Mouse (Mus musculus) heart, embryonic 12.5 days (tissue): ENCODE measurements at regions not wholly inside any gene's neighbourhood (a gene's known extent, or its start where the extent isn't known, plus 50 kb on each side); places are given as distances from the start of the nearest gene placed in this dataset.
A peak's percentile ranks its signal among the peaks of the same experiment; 100 is the strongest.

Experiments
- ATAC-seq: fragments of 200-750 bp; cut with Nextera tagmentation; 2 replicates; pipeline ENCODE4 v1.8.0; 2017; ENCODE audit warnings: moderate TSS enrichment, moderate library complexity; ENCODE audit not compliant: insufficient number of reproducible peaks, low FRiP score
- H3K27ac ChIP-seq: fragments of 300-500 bp; sonication (generic); 2 replicates; pipeline ENCODE4 v1.5.1; 2016; ENCODE audit warnings: mild to moderate bottlenecking, moderate library complexity; ENCODE audit not compliant: poor library complexity, severe bottlenecking
- H3K27me3 ChIP-seq: fragments of 300-500 bp; sonication (generic); replicated peaks from 2 replicates; pipeline ENCODE4 v1.6.1; 2016; ENCODE audit warnings: mild to moderate bottlenecking, moderate library complexity
- H3K36me3 ChIP-seq: fragments of 300-500 bp; sonication (generic); 2 replicates; pipeline ENCODE4 v1.6.1; 2016; ENCODE audit warnings: mild to moderate bottlenecking, moderate library complexity
- H3K4me1 ChIP-seq: fragments of 300-500 bp; sonication (generic); replicated peaks from 2 replicates; pipeline ENCODE4 v1.6.1; 2016; ENCODE audit warnings: mild to moderate bottlenecking
- H3K4me2 ChIP-seq: fragments of 300-500 bp; sonication (generic); 2 replicates; pipeline ENCODE4 v1.6.1; 2016; ENCODE audit warnings: mild to moderate bottlenecking, moderate library complexity
- H3K4me3 ChIP-seq: fragments of 300-500 bp; sonication (generic); 2 replicates; pipeline ENCODE4 v1.5.1; 2016; ENCODE audit warnings: mild to moderate bottlenecking
- H3K9ac ChIP-seq: fragments of 300-500 bp; sonication (generic); 2 replicates; pipeline ENCODE4 v1.6.1; 2016; ENCODE audit warnings: mild to moderate bottlenecking, moderate library complexity
- H3K9me3 ChIP-seq: fragments of 300-500 bp; sonication (generic); replicated peaks from 2 replicates; pipeline ENCODE4 v1.6.1; 2016; ENCODE audit warnings: mild to moderate bottlenecking, moderate library complexity
- WGBS: fragments of 180-500 bp; shearing (Covaris S2); methylation state at CpG from one replicate; pipeline ENCODE4 v1.1.7; 2016; 5-methylcytosine and 5-hydroxymethylcytosine counted together

GRCm38 (mm10) chr17:83960158-83960557, 112.4 kb upstream of the Haao start:
- Histone ChIP-seq H3K4me2 (no peak overlapping the region), H3K4me1 (peaks cover 82% of the 10 kb centered on the region), H3K27ac (no peak overlapping the region), H3K4me3 (no peak overlapping the region), H3K9ac (no peak overlapping the region), H3K27me3 (no peaks in the 10 kb centered on the region), H3K9me3 (no peaks in the 10 kb centered on the region), H3K36me3 (no peaks in the 10 kb centered on the region)
- WGBS = 16% methylated on average over 3 of the region's 3 CpGs
- ATAC-seq = no peak

GRCm38 (mm10) chr17:83959159-83959848, 111.5 kb upstream of the Haao start:
- H3K4me3 ChIP-seq = no peak overlapping the region
- peaks cover 82% of the 10 kb centered on the region for H3K4me1 ChIP-seq
- no peaks in the 10 kb centered on the region for H3K27me3 ChIP-seq
- H3K9ac ChIP-seq = no peak overlapping the region
- 36% methylated on average over 9 of the region's 9 CpGs for WGBS
- H3K36me3 ChIP-seq = no peaks in the 10 kb centered on the region
- H3K4me2 ChIP-seq = no peak overlapping the region
- H3K9me3 ChIP-seq = no peaks in the 10 kb centered on the region
- H3K27ac ChIP-seq = no peak overlapping the region
- ATAC-seq = no peak

GRCm38 (mm10) chr17:83958706-83959105, 110.9 kb upstream of the Haao start:
- Histone ChIP-seq H3K4me1 (peaks cover 82% of the 10 kb centered on the region), H3K4me3 (no peak overlapping the region), H3K27me3 (no peaks in the 10 kb centered on the region), H3K9me3 (no peaks in the 10 kb centered on the region), H3K4me2 (no peak overlapping the region), H3K9ac (no peak overlapping the region), H3K27ac (no peak overlapping the region), H3K36me3 (no peaks in the 10 kb centered on the region)
- ATAC-seq = no peak
- WGBS = 68% methylated on average over 3 of the region's 3 CpGs

- no peak for ATAC-seq
- Histone ChIP-seq H3K27ac (no peak overlapping the region), H3K9ac (0 out of 2 replicates have a peak overlapping the region, but pooled peaks have one; percentile 16), H3K4me2 (no peak overlapping the region), H3K36me3 (no peaks in the 10 kb centered on the region), H3K9me3 (no peaks in the 10 kb centered on the region), H3K27me3 (no peaks in the 10 kb centered on the region), H3K4me1 (peaks cover 81% of the 10 kb centered on the region), H3K4me3 (no peak overlapping the region)
- 48% methylated on average over 12 of the region's 12 CpGs for WGBS
Measured at GRCm38 (mm10) chr17:83957661-83958540, 110.1 kb upstream of the Haao start.

GRCm38 (mm10) chr17:83956821-83957565, 109.2 kb upstream of the Haao start:
- no peak overlapping the region for H3K4me2 ChIP-seq
- peak overlapping the region; percentile 26; the same call in 1 of the 2 replicates for H3K27ac ChIP-seq
- no peaks in the 10 kb centered on the region for H3K27me3 ChIP-seq
- H3K4me3 ChIP-seq = no peak overlapping the region
- 28% methylated on average over 12 of the region's 12 CpGs for WGBS
- peaks cover 79% of the 10 kb centered on the region for H3K4me1 ChIP-seq
- H3K9ac ChIP-seq = no peak overlapping the region
- no peaks in the 10 kb centered on the region for H3K9me3 ChIP-seq
- H3K36me3 ChIP-seq = no peaks in the 10 kb centered on the region
- no peak for ATAC-seq

GRCm38 (mm10) chr17:83955978-83956377, 108.2 kb upstream of the Haao start:
- H3K27ac ChIP-seq = no peak overlapping the region
- no peak overlapping the region for H3K9ac ChIP-seq
- no peaks in the 10 kb centered on the region for H3K9me3 ChIP-seq
- no peak overlapping the region for H3K4me3 ChIP-seq
- H3K27me3 ChIP-seq = no peaks in the 10 kb centered on the region
- H3K4me1 ChIP-seq = peaks cover 74% of the 10 kb centered on the region
- 64% methylated on average over 5 of the region's 5 CpGs for WGBS
- no peak for ATAC-seq
- no peaks in the 10 kb centered on the region for H3K36me3 ChIP-seq
- no peak overlapping the region for H3K4me2 ChIP-seq

GRCm38 (mm10) chr17:83955058-83955697, 107.4 kb upstream of the Haao start:
- no peak for ATAC-seq
- Histone ChIP-seq H3K36me3 (no peaks in the 10 kb centered on the region), H3K4me2 (no peak overlapping the region), H3K4me1 (peaks cover 66% of the 10 kb centered on the region), H3K27me3 (no peaks in the 10 kb centered on the region), H3K4me3 (no peak overlapping the region), H3K9ac (no peak overlapping the region), H3K27ac (peak overlapping the region; percentile 85; the same call in 1 of the 2 replicates), H3K9me3 (no peaks in the 10 kb centered on the region)
- WGBS = 60% methylated on average over 10 of the region's 10 CpGs

GRCm38 (mm10) chr17:83954291-83955057, 106.7 kb upstream of the Haao start:
- H3K4me3 ChIP-seq = no peak overlapping the region
- H3K9me3 ChIP-seq = no peaks in the 10 kb centered on the region
- ATAC-seq = peak; percentile 59; the same call in 1 of the 2 replicates
- no peak overlapping the region for H3K4me2 ChIP-seq
- WGBS = 24% methylated on average over 16 of the region's 16 CpGs
- peak overlapping the region; percentile 85 for H3K27ac ChIP-seq
- no peak overlapping the region for H3K9ac ChIP-seq
- no peaks in the 10 kb centered on the region for H3K36me3 ChIP-seq
- peaks cover 61% of the 10 kb centered on the region for H3K4me1 ChIP-seq
- H3K27me3 ChIP-seq = no peaks in the 10 kb centered on the region

GRCm38 (mm10) chr17:83953656-83954055, 105.9 kb upstream of the Haao start:
- Histone ChIP-seq H3K9ac (no peak overlapping the region), H3K4me1 (peaks cover 52% of the 10 kb centered on the region)
- ATAC-seq = no peak

GRCm38 (mm10) chr17:83946718-83947117, 99.0 kb upstream of the Haao start:
- Histone ChIP-seq H3K4me3 (no peak overlapping the region), H3K36me3 (no peaks in the 10 kb centered on the region), H3K4me2 (no peak overlapping the region), H3K4me1 (no peaks in the 10 kb centered on the region), H3K9ac (no peak overlapping the region), H3K27me3 (no peaks in the 10 kb centered on the region), H3K9me3 (no peaks in the 10 kb centered on the region), H3K27ac (no peak overlapping the region)
- no peak for ATAC-seq
- WGBS = 26% methylated on average over 4 of the region's 4 CpGs

More at GRCm38 (mm10) chr17:83953656-83954055, 105.9 kb upstream of the Haao start:
- H3K4me3 ChIP-seq = no peak overlapping the region
- 44% methylated on average over 7 of the region's 7 CpGs for WGBS
- no peaks in the 10 kb centered on the region for H3K9me3 ChIP-seq
- no peak overlapping the region for H3K4me2 ChIP-seq
- H3K36me3 ChIP-seq = no peaks in the 10 kb centered on the region
- no peaks in the 10 kb centered on the region for H3K27me3 ChIP-seq
- H3K27ac ChIP-seq = peak overlapping the region; percentile 85
